Mouse (Mus musculus) spleen, adult 2 months (tissue): ENCODE measurements around the gene Slc26a8.

Experiments
- CTCF ChIP-seq: fragments of 200-500 bp; IDR thresholded peaks from 2 replicates; pipeline ENCODE4 v1.5.1; 2011; ENCODE audit warnings: mild to moderate bottlenecking, inconsistent platforms; ENCODE audit not compliant: insufficient read depth, insufficient read length, insufficient replicate concordance; ENCODE audit errors: extremely low read depth
- POLR2A ChIP-seq: fragments of 200-500 bp; IDR thresholded peaks from 2 replicates; pipeline ENCODE4 v1.6.1; 2011; ENCODE audit warnings: low read depth, low read length, inconsistent platforms

GRCm38 (mm10) chr17:28687354-28687753 is 2.7 kb downstream of the Slc26a8 start:
- TF ChIP-seq CTCF = no peak
- no peak for TF ChIP-seq POLR2A
